Mouse (Mus musculus) lung, postnatal 14 days (tissue): ENCODE data around the gene Nccrp1.

ENCODE experiments used
- DNase-seq: peaks from one replicate; pipeline ENCODE4 v3.0.0; 2021

Nccrp1 gene

DNA sequence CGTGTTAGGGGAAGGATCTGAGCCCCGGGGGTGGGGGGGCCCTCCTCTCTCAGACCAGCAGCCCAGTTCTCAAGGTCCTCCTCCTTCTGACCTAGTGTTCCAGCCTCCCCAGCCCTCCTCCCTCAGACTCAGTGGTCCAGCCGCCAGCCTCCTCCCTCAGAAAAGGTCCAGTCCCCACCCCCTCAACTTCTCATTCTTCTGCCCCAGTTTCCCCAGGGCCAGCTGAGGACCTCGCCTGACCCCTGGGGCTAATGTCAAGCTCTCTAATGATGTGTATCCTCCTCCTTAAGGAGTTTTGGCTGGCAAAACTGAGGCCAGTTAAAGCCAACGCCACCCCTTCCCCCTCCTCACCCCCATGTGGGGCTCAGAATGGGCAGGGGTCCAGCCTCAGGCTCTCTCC lies at the start of gene Nccrp1:
Gene Nccrp1, minus strand, starts transcription at position 101 of the 400 bp plus-strand sequence.
- DNase-seq = no peak

DNA sequence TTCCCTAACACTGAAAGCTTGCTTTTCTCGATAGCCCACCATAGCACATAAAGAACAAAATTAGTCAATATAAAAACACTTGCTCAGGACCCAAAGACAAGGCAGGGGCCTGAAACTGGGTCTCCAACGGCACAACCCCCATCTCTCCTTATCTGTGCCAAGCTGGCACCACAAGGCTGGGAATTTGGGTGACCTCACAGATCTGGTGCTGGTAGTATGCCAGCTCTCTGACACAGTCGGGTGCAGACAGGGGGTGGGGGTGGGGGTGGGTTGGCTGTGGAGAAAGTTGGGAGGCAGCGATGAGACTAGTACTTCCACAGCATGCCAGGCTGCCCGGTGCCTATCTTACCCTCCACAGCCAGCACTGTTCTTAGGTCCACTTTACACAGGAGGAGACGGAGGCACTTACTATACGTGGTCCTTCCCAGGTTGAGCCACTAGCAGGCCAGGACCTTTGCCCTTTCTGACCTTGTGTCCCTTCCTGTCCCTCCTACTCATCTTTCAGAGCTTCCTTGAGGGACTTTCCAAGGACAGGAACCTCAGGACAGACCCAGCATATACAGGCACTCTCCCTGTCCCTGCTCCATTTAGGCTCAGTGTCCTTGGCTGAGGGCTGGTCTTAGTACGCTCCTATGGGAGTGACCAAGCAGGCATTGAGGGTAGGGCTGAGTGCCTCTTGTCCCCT lies 48.8 kb upstream of the Nccrp1 start:
- no peak for DNase-seq

DNA sequence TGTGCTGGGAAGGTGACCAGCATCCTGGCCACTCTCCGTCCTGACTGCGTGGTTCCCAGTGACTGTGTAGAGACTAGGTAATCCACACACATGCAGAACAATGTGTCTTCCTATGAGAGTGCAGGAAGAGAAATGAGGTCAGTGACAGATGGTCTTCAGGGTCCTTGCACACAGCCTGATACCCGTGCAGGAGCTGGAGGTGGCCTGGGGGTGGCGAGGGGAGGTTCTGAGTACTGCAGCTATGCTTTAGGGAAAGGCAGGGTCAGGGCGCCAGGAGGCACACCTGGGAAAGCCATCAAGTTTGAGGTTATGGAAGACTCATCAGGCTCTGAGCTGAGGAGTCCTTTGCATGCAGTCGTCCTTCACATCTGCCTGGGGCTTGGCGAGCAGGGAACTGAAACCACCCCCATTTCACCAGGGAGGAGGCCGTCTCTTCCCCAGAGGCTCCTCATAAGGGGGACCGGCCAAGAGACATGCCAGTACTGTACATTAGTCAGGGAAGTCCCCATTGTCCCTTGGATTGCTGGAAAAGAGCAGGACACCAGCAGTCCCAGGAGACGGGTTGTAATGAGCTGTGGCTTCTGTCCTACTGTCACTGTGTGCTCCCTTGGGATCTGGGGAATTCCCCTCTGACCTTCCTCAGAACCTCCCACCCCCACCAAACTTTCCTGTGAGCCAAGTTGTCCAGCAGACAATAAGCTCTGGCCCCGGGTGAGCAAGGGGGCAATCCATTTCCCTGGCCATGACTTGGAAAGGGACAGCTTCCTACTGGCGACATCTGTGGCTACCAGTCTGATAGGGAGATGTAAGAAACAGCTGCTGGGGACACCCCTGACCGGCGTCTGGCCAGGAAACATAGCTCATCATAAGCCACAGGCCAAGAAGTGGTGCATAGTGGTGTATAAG lies 46.4 kb upstream of the Nccrp1 start:
- no peak for DNase-seq

DNA sequence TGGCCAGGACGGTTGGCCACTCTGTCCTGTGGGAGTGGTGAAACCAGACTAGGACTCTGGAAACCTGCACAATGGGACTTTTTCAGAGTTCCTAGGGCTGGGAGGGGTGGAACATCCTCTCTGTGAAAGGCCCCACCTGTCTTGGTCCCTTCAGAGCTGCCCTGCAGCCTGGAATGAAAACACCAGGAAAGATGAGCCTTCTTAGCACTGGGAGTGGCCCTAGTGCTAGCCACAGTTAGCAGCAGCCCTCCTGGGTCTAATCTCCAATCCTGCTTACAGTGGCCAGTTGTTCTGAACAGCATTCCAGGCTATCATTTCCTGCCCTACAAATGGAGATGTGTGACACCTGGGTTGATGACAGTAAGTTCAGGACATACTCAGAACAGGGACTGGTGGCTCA lies 44.8 kb upstream of the Nccrp1 start:
- no peak for DNase-seq

DNA sequence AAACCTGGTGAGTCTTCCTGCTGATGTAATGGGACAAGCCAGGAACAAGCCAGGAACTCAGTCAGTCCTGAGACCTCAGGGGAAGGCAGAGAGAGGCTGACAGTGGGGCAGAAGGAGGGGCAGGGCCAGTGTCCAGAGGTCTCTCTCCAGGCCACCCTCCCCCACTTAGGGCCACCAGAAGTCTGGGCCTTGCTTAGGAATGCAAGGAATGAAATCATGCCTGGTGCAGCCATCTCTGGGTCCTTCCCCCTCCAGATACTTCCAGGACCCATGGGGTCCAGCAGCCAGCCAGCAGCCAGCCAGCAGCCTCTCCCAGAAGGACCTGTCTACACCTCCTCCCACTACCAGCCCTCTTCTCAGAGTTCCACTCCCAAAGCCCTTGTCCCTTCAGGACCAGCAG lies 40.6 kb upstream of the Nccrp1 start:
- DNase-seq = no peak

DNA sequence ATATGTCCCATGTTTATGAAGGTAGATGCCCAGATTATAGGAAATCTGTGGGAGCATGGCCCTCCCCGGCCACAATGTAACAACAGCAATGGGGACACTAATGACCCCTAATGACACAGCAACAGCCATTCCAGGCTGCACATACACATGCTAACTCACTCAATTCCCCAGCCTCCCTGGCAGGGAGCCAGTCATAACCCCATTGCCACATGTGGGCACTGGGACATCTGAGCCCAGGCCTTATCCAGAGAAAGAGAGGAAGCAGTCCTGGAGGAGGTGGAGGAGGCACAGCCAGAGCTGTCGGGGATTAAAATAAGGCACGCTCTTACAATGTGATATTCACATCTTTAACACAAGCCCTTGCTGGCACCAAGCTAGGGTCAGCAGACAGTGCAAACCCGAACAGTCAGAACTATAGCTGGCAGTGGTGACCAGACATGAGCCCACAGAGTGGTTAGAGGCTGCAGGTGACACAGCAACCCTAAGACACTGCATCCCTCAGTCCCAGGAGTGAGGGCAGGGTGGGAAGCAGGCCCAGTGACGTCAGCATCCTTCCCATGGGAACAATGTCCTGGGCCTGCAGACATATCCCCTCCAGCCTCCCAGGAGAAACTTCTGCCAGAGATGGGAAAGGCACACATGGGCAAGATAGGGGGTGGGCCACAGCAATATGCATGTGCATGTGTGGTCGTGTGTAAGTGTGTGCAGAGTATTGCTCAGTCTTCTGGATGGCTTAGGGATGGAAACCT lies 39.8 kb upstream of the Nccrp1 start:
- peak; percentile 57 for DNase-seq

DNA sequence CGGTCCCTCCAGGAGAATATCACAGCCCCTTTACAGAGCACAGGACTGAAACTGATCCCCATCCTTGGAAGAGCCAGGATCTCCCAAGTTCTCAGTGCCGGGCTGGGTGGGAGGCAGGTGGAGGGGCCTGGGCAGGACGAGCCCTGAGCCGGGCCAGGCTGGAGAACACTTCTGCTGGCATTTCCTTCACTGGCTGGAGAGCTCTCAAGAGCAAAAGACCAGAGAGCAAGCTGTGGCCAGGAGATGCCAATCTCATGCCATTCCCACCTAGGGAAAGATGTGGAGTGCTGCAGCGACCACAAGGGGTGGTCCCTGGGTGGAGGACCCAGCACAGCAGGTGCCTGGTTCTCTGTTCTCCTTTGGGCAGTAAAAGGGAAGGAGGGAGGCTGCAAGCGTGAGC lies 37.9 kb upstream of the Nccrp1 start:
- no peak for DNase-seq

DNA sequence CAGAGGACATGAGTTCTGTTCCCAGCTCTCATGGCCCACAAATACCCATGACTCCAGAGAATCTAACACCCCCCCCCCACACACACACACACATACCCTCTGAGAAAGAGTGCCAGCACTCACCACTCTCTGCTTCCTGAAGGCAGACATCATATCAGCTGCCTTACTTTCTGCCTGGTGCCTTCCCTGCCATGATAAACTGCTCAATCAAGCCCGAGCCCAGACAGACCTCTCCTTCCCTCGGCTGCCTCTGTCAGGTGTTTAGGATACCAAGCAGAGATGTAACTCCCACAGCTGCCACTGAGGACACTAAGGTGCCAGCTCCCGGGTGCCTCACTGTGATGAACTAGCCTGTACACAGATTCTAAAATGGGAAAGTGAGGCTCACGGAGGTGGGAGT lies 37.4 kb upstream of the Nccrp1 start:
- no peak for DNase-seq

DNA sequence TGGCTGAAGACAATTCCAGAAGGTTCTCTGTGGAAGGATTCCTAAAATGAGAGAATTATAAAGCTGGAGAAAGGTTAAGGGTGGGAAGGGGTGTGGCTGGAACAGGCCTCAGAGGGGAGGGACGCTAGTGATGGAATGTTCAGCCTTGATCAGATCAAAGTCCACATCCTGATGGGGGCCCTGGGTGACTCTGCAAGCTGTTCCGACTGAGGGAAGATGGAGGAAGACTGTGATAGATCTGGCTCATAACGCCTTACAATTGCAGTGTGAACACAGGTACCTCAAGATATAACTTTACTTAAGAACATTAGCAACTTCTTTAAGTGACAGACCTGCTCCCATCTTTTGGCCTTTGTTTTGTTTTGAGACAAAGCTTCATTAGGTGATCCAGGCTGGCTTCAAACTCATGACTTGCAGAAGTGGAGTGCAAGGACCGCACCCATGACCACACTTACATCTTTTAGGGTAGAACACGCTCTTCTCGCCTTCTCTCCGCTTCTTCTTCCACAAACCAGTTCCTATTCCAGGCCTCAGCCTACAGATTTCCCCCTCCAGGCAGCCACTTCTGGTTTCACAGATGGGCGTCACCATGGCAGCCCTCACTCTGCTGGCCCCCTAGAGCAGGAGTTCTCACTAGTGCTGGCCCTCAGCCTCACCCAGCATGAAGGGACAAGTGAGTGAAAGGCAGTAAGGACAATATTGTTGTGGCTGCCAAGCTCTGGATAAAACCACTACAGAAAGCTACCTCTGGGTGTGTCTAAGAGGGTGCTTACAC lies 36.7 kb upstream of the Nccrp1 start:
- no peak for DNase-seq

DNA sequence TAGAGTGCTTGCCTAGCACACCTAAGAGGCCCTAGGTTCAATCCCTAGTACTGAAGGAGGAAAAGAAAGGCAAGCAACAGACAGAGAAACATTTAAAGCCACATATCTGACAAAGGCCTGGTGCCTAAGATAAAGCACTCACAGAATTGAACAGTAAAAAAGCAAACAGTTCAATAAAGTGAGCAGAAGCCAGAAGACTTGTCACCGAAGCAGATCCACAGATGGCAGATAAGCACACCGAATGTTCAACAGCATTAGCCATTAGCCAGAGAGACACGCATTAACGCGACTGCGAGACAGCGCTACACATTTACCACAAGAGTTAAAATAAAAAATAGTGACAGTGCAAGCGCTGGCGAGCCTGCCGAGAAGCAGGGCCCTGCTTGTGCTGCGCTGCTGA lies 35.8 kb upstream of the Nccrp1 start:
- DNase-seq = no peak

DNA sequence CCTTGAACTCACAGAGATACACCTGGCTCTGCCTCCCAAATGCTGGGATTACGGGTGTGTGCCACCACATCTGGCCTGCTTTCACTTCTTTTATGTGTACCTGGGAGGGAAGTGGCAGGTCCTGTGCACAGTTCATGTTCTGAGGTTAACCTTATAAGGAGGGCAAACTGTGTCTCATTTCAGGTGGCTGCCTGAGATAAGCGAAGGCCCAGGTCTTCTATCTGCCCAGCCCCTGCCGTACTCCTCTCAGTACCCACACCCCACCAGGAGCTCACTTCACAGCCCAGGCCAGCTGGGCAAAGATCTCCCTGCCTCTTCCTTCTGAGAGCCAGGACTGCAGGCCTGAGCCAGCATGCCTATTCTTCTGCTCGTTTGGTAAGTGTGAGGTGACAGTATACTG lies 34.7 kb upstream of the Nccrp1 start:
- DNase-seq = no peak

DNA sequence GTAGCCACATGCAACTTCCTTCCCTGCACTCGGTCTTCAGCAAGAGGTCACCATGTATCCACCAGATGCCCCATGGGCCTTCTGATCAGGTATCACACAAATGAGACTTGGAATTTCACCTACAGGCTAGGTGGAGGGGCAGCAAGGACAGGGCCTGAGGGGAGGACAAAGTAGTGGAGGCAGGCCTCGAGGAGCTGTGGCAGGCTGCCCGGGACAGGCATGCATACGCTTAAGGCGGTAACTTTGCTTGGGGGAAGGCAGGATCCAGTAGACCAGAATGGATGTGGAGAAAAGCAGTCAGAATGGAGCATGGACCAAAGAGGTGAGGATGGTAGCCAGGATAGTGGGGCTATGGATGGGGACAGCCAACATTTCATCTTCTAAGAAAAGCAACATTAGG lies 32.8 kb upstream of the Nccrp1 start:
- no peak for DNase-seq

DNA sequence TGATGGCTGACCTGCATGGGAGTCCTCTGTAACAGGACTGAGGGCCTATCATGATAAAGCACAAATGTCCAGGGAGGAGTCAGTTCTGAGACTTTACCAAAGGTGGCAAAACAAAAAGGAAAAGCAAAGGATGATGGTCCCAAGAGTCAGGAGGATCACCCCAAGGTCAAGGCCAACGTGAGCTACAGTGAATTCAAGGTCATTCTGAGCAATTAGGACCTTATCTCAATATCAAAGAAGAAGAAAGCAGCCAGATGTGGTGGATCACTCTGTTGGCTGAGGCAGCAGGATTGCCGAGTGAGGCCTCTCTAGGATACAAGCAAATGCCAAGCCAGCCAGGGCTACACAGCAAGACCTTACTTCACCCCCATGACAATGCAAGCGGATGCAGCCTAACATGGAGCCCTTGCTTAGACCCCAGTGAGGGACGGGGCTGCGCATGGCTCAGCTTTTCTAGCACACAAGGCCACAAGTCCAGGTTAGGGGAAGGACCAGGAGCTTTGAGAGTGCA lies 31.5 kb upstream of the Nccrp1 start:
- no peak for DNase-seq

DNA sequence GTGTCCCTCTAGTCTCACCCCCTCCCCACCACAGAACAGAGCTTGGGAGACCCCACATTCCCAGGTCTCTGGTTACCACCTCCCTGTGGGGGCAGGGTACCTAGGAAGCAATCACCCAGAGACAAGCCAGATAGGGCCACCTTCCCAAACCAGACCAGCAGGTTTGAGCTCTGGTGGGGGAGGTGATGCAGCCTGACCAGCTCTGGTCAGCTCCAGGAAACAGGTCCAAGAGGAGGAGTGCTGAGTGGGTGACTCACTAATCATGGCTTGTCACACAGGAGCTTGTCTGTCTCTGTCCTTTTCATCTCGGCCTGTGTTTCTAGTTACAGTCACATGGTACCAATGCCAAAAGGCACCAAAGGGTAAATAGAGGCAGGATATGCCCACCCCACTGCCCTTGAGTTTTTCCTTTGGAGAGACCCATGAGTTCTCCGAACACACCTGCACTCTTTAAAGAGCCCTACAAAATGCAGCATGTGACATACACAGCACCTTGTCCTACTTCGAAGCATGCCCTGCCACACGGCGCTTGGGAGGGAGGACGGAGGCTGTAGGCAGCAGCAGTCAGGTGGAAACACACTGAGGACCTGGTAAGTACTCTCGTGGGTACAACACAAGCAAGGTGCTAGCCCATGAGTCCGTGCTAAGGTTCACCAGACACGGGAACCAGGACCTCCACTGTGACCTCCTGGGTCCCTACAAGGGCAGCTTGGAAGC lies 30.9 kb upstream of the Nccrp1 start:
- DNase-seq = peak; percentile 66

DNA sequence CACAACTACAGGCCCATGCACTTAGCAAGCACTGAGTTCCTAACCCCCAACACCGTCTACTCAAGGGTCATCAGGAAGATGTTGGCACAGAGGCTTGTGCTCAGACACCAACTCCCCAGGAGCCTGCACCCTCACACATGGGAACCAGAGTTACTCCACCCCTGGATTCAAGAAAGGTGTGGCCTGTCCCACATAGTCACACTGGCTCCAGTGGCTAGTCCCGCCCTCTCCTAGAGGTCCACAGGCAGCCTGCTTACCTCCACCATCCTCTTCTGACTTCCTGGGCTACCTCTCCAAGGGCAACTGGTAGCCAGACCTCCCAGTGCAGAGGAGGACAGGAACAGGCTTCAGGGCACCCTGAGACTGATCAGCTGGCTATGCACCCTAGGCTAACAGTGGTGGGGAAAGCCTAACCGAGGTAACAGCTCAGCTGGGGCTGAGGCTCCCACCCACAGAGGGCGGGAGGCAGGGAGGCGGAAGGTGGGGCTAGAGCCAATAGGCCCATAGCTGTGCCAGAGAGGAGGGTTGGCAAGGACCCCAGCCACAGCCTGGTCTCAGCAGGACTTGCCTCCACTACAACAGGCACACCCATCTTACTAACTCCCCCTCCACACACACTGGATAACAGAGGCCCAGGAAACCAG lies 29.3 kb upstream of the Nccrp1 start:
- peak; percentile 84 for DNase-seq

DNA sequence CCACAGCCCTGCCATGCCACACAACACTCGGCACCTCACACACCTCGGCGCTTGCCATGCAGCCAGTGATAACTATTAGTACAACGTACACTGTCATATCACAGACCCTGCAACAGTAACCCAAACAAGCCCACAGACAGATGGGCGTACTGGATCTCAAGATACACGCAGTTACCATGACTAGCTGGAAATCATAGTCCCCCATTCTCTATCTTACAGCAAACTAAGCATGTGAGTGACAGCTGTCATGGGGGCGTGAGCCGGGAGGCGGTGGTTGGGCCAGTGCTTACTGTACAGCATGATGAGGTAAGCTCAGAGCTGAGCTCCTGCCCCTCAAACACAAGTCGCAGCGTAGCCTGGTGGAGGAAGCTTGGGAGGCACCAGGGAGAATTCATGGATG lies 28.5 kb upstream of the Nccrp1 start:
- DNase-seq = no peak

DNA sequence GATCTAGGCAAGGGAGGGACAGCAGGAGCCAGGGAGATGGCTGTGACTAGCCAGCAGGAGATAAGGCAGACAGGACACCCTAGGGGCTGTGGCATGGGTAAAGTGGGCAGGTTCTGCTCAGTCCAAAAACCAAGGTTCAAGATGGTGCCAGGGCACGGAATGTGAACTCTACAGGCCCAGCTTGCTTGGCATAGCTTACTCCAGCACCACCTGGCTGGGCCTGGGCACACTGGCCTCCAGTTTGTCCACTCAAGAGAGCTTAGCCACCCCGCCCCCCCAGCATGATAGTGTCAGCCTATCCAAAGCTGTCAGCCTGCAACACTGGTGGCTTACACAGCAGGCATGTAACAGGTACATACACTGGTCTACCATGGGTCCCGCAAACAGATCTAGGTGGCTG lies 26.2 kb upstream of the Nccrp1 start:
- DNase-seq = no peak

DNA sequence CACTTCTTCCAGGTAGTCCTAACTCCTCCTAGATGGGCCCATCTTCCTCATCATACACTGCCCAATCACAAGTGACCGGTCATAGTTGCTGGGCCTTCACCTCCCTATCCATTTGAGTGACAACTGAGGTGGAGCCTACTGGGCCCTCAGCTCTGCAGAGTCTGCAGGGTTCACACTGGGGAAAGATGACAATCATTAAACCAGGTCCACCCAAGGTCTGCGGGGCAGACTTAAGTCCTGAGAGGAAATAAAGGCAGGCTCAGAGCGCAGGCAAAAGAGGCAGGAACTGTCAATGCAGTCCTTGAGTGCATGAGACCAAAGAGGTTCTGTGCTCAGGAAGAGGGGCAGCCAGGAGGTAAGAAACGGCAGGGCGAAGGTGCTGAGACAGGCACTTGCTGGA lies 25.6 kb upstream of the Nccrp1 start:
- DNase-seq = no peak

DNA sequence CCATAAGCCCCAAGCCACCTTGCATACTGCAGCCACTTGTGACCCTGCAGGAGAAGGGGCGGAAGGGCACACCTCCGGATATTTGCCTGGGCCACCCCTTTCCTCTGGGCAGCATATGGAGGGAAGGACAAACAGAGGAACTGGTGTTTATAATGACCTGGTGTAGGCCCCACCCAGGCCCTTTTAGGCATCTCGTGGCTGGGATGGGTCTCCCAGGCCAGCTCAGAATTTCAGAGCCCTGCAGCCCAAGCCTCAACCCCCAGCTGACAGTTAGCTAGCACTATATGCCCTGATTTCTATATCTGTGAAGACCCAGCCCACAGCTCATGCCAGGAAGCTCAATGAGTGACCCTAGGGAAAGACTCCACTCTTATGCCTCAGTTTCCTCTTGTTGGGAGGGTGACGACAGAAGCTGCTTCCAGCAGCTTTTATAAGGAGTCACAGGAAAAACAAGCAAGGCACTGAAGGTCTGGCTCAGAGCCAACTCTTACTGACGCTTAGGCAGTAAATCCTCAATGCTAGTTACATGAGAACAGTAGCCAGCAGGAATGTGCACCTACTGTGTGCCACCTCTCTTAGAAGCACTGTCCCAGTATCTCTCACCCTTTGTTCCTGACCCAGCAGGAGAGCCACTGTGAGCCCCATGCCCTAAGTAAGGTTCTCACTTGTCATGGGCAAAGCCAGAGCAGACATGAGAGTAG lies 24.1 kb upstream of the Nccrp1 start:
- peak; percentile 72 for DNase-seq

DNA sequence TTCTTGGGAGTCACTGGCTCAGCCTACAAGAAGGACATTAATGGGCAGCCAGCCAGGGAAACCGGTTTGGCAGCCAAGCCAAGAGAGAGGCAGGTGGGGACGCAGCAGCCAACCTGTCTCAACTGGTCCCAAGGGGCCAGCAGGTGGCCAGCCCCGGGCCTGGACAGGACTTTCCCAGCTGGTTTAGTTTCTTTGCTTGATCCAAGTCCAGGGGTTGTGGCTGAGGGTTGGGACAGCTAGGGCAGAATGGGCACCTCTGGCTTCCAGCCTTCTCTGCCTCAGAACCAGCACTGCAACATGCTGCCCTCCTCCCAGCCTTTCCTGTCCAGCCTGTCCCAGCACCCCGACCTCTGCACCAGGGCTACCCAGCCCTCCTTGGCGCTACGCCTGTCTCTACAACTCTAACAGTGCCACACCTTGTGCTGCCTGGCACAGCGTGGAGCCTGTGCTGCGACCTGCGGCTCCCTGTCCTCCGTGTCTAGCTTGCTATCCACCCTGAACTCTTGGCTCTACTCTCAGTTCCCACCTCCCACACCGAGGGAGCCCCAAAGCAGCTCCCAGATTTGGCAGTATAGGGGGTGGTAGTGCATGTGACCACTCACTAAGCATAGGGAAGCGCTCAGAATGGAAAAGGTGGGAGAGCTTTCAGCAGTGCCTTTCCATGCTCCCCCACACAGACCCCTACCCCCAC lies 23.4 kb upstream of the Nccrp1 start:
- peak; percentile 93 for DNase-seq
